Mouse (Mus musculus): ENCODE data around the gene Gm5901.

DNA sequence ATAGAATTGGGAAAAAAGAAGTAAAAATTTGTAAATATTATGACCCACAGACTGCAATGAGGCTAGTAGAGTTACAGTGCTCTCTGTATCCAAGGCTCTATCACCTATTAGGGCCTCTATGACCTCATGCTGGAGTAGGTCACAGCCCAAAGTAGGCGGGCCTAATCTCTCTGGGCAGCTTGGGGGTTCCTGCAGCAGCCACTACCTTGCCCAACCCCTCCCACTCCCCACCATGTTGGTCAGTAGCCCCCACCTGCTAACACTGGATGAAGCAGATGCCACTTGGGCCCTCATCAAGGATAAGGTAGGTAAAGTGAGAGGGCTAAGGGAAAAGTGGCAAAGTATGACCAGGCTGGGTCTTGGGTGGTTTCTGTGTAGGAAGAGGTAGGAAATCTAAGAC lies at the start of gene Gm5901:
- no peak for TF ChIP-seq EP300 (IDR thresholded peaks at IDR 0.05; ENCODE audit: low read depth)
- no peak for TF ChIP-seq CTCF (IDR thresholded peaks at IDR 0.05; ENCODE audit: low read depth)

Measured in heart, postnatal 0 days (tissue).